Mouse (Mus musculus): ENCODE measurements around the gene Smap2. TPM values are rescaled to one million over a fixed set of nuclear protein-coding genes. Genes with fewer than 3 reads are reported as not detected.

Gene Smap2
- polyA plus RNA-seq, 1 experiment = 59.8 TPM

DNA sequence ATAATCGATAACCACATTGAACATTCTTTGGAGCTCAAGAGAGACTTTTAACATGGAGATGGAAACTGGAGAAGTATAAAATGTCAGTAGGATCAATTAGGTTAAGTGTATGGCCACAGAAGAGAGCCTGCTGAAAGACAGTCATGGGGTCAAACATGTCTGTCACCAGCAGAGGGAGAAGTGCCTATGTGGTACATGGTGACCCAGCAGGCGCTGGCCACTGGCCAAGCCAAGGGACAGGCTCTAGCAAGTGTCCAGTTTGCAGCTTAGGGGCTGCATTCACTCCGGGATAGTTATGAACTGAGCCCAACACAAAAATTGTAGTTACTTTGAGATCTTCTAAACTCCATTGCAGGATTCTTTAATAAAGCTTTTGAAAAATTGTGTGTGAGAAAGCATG is 88.4 kb downstream of the Smap2 start:
- no peak for DNase-seq (ENCODE audit: low read depth)
- no peak for TF ChIP-seq CTCF (IDR thresholded peaks at IDR 0.05; ENCODE audit: borderline replicate concordance, extremely low read depth, insufficient read depth, insufficient read length)
- no peak for TF ChIP-seq POLR2A (IDR thresholded peaks at IDR 0.05; ENCODE audit: borderline replicate concordance, extremely low read depth, insufficient read depth, insufficient read length, poor library complexity, severe bottlenecking)

DNA sequence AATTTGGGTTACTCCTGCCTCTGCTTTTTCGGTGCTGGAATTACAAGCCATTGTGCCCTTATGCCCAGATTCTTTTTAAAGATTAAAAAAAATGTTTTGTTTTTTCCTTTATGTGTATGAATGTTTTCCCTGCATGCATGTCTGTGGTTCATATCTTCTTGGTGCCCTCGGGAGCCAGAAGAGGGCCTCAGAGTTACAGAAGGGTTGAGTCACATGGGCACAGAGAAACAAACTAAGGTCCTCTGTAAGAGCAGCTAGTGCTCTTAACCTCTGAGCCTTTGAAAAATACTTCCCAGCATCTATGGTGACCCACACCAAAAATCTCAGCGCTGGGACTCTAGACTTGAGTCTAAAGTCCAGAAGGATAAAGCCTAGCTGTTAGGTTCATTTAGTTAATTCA is 91.7 kb downstream of the Smap2 start:
- TF ChIP-seq CTCF (IDR thresholded peaks at IDR 0.05; ENCODE audit: borderline replicate concordance, extremely low read depth, insufficient read depth, insufficient read length) (peak; percentile 20; the same call in 1 of the 2 replicates), POLR2A (IDR thresholded peaks at IDR 0.05; ENCODE audit: borderline replicate concordance, extremely low read depth, insufficient read depth, insufficient read length, poor library complexity, severe bottlenecking) (no peak)
- peak; percentile 70 for DNase-seq (ENCODE audit: low read depth)

DNA sequence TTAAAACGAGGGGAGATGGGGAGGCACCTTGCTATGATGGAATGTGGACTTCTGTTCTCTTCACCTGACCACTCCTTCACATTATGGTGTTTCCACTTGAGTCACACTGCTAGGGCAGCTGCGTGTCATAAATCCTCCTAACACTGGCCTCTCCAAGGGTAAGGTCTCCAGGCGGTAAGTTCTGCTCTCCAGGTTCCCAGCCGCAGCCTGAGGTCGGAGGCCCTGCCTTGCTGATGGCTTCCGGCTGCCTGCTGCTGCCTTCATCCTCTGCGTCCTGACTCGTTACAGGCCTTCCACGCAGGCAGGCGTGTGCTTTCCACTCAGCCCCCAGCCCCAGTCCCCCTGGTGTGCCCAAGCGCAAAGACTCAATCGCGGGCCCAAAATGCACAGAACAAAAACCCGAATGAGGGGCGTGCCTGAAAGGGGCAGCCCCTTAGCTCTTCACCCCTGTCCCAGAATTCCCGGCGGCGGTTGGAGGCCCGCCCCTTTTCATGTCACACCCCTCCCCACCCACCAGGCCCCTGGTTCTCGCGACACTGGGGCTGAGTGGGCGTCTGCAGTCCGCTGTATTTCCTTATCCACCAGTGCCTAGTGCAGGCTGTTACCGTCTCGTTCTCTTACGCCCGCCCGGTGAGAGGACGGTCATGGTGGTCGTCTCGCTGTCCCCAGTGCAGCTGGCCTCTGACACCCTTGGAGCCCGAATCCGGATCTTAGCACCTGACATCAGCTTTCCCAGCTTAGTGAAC is 92.3 kb downstream of the Smap2 start, which contains the start of gene Exo5:
Exo5 (minus strand) TSS at position 464 of the 746 bp plus-strand sequence.
- TF ChIP-seq CTCF (IDR thresholded peaks at IDR 0.05; ENCODE audit: borderline replicate concordance, extremely low read depth, insufficient read depth, insufficient read length) (no peak), POLR2A (IDR thresholded peaks at IDR 0.05; ENCODE audit: borderline replicate concordance, extremely low read depth, insufficient read depth, insufficient read length, poor library complexity, severe bottlenecking) (peak; percentile 75; the same call in 1 of the 2 replicates)
- peak; percentile 98 for DNase-seq (ENCODE audit: low read depth)

DNA sequence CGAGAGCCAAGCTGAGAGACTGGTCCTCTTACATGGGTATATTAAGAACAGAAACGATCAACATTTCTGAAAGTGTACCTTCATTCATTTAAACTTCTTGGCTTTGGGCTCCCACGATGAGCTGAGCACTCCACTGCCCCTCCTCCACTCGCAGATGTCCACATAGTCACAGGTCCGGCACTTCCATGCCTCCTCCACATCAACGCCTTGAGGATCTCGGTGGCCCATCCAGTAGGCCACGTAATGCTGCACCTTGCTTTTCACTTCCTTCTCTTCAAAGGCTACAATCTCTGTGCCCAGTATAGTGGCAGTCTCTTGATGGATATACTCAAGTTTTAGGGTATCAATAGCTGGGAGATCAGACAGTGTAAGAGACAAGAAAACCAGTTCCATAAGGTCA is 95.6 kb downstream of the Smap2 start:
- TF ChIP-seq POLR2A (IDR thresholded peaks at IDR 0.05; ENCODE audit: borderline replicate concordance, extremely low read depth, insufficient read depth, insufficient read length, poor library complexity, severe bottlenecking) (no peak), CTCF (IDR thresholded peaks at IDR 0.05; ENCODE audit: borderline replicate concordance, extremely low read depth, insufficient read depth, insufficient read length) (no peak)
- DNase-seq (ENCODE audit: low read depth) = no peak

Other genes starting within 250 kb of the Smap2 start
- 160 and 212 TPM in 2 replicates for gene Nfyc, start 185.7 kb downstream of the Smap2 start, polyA plus RNA-seq (2012; rRNA removed)
- gene Rims3, start 162.4 kb downstream of the Smap2 start, polyA plus RNA-seq (2012; rRNA removed) = 21.8 and 39.8 TPM in 2 replicates
- gene Exo5, start 92.2 kb downstream of the Smap2 start, polyA plus RNA-seq (2012; rRNA removed) = 31.2 and 32.6 TPM in 2 replicates
- 2.9 and 4.2 TPM in 2 replicates for gene Zfp69, start 65.5 kb downstream of the Smap2 start, polyA plus RNA-seq (2012; rRNA removed)
- 11.0 and 17.5 TPM in 2 replicates for gene Col9a2, start 22.1 kb upstream of the Smap2 start, polyA plus RNA-seq (2012; rRNA removed)
- gene Zmpste24, start 81.0 kb upstream of the Smap2 start, polyA plus RNA-seq (2012; rRNA removed) = 17.5 and 19.4 TPM in 2 replicates
- gene Tmco2, start 92.0 kb upstream of the Smap2 start, polyA plus RNA-seq (2012; rRNA removed) = not detected in 2 replicates
- gene Rlf, start 197.8 kb upstream of the Smap2 start, polyA plus RNA-seq (2012; rRNA removed) = 15.5 and 23.2 TPM in 2 replicates

Measured in brain, embryonic 14.5 days (tissue).